In genomic region chr2:60788173-60788908, GRCm38 (mm10) we compare ENCODE assay signal across 11 mouse cellular contexts.
DNase-seq lines count a peak whose midpoint lies in the region; ATAC-seq lines count a peak whose summit lies in the region.
"Had no signal": no experiment of that assay in that cellular context is flagged by ENCODE, and none has a peak within 500 bp of the region (broad histone marks: within the 10 kb centered on the region; RNA-seq: fewer than 3 reads in every experiment).

No protein-coding gene starts in this region.

- H3K9ac ChIP-seq in forebrain, embryonic 14.5 days (ENCODE audit: low read length), result no peak overlapping the region
- H3K9ac ChIP-seq in neural tube, embryonic 15.5 days (replicated peaks), result no peak overlapping the region
- H3K9ac ChIP-seq: liver, embryonic 14.5 days had no signal

- 0 out of 2 replicates have a peak overlapping the region, but pooled peaks have one; percentile 5 for H3K27ac ChIP-seq in forebrain, embryonic 14.5 days (ENCODE audit: low read depth, low read length)
- H3K27ac ChIP-seq in limb, embryonic 10.5 days, result peak overlapping the region; percentile 56; the same call in 1 of the 2 replicates
- H3K27ac ChIP-seq in neural tube, embryonic 15.5 days (replicated peaks), result peak overlapping the region; percentile 13; the same call in 1 of the 2 replicates
- H3K27ac ChIP-seq: liver, embryonic 14.5 days had no signal

- WGBS in forebrain, embryonic 14.5 days, result 1% methylated on average over 6 of the region's 6 CpGs
- WGBS in limb, embryonic 10.5 days, result 85% methylated on average over 6 of the region's 6 CpGs
- 33% methylated on average over 6 of the region's 6 CpGs for WGBS in neural tube, embryonic 15.5 days

- no peak for DNase-seq in frontal cortex, postnatal 36 days (ENCODE audit: low spot score in 2 of 2)
- DNase-seq in forebrain, embryonic 14.5 days (ENCODE audit: low spot score), result peak; percentile 92
- no peak for DNase-seq in limb, embryonic 10.5 days (ENCODE audit: low spot score)
- DNase-seq in gastrocnemius, adult 18-20 months (ENCODE audit: low spot score), result no peak
- no peak for DNase-seq in adrenal gland, adult (ENCODE audit: inconsistent age in 2 of 2, low spot score in 1 of 2)
- DNase-seq in urinary bladder, postnatal 10 days (ENCODE audit: low spot score), result no peak
- DNase-seq: kidney, postnatal 4 days had no signal

- no peaks in the 10 kb centered on the region for H3K36me3 ChIP-seq in forebrain, embryonic 14.5 days (ENCODE audit: control insufficient read depth, insufficient read depth, low read length)
- H3K36me3 ChIP-seq in limb, embryonic 10.5 days, result peaks cover 57% of the 10 kb centered on the region
- no peaks in the 10 kb centered on the region for H3K36me3 ChIP-seq in neural tube, embryonic 15.5 days

- peaks cover 53% of the 10 kb centered on the region for H3K27me3 ChIP-seq in forebrain, embryonic 14.5 days (replicated peaks; ENCODE audit: control insufficient read depth, insufficient read depth, low read length)
- H3K27me3 ChIP-seq in limb, embryonic 10.5 days (ENCODE audit: low read depth, poor library complexity, severe bottlenecking), result no peaks in the 10 kb centered on the region
- H3K27me3 ChIP-seq in neural tube, embryonic 15.5 days (replicated peaks), result no peaks in the 10 kb centered on the region

- no peak overlapping the region for H3K4me2 ChIP-seq in forebrain, embryonic 14.5 days (ENCODE audit: low read length)
- no peak overlapping the region for H3K4me2 ChIP-seq in neural tube, embryonic 15.5 days

- ATAC-seq in frontal cortex, adult (ENCODE audit: low TSS enrichment), result peak; percentile 36; the same call in 1 of the 2 replicates
- peak; percentile 91 for ATAC-seq in forebrain, embryonic 14.5 days
- ATAC-seq in neural tube, embryonic 15.5 days (ENCODE audit: low FRiP score), result peak; percentile 53; the same call in 1 of the 2 replicates
- ATAC-seq: intestine, embryonic 16.5 days had no signal

- peaks cover 21% of the 10 kb centered on the region for H3K4me1 ChIP-seq in forebrain, embryonic 14.5 days (ENCODE audit: control insufficient read depth, insufficient read depth, low read length)
- peaks cover 43% of the 10 kb centered on the region for H3K4me1 ChIP-seq in limb, embryonic 10.5 days
- H3K4me1 ChIP-seq in neural tube, embryonic 15.5 days, result peaks cover 9% of the 10 kb centered on the region; the same call in 1 of the 2 replicates

- no peaks in the 10 kb centered on the region; the same call in 1 of the 2 replicates for H3K9me3 ChIP-seq in forebrain, embryonic 14.5 days (replicated peaks; ENCODE audit: control insufficient read depth, low read length)
- H3K9me3 ChIP-seq in limb, embryonic 10.5 days (replicated peaks), result no peaks in the 10 kb centered on the region
- no peaks in the 10 kb centered on the region for H3K9me3 ChIP-seq in neural tube, embryonic 15.5 days (replicated peaks)

- no peak overlapping the region for H3K4me3 ChIP-seq in forebrain, embryonic 14.5 days (ENCODE audit: low read depth, low read length)
- H3K4me3 ChIP-seq in limb, embryonic 10.5 days, result no peak overlapping the region
- no peak overlapping the region for H3K4me3 ChIP-seq in neural tube, embryonic 15.5 days (replicated peaks)

Comparison
In these comparisons a context has a peak if more than half of its experiments do, and no peak if none do; other contexts are left out.
1. ATAC-seq: peak in every context shown above with its lines; median percentile 91 in forebrain, embryonic 14.5 days; 53 in neural tube, embryonic 15.5 days; 36 in frontal cortex, adult.
2. H3K27ac ChIP-seq: peak in every context shown above with its lines; median percentile 56 in limb, embryonic 10.5 days; 13 in neural tube, embryonic 15.5 days; 5 in forebrain, embryonic 14.5 days.